Mouse (Mus musculus): Measurements from ENCODE around the gene Omp. TPM values are rescaled to one million over a fixed set of nuclear protein-coding genes. Genes with fewer than 3 reads are reported as not detected.

Omp gene
- 0.10 and 0.29 TPM in 2 replicates for polyA plus RNA-seq (2012; ENCODE audit: low replicate concordance)

GRCm38 (mm10) chr7:98145402-98145801 lies at the start of gene Omp:
Omp (minus strand) TSS chr7:98145502.

GRCm38 (mm10) chr7:98177929-98178559 lies 32.7 kb upstream of the Omp start, which contains the start of gene Capn5:
Capn5 (minus strand) TSS chr7:98178274.

DNA sequence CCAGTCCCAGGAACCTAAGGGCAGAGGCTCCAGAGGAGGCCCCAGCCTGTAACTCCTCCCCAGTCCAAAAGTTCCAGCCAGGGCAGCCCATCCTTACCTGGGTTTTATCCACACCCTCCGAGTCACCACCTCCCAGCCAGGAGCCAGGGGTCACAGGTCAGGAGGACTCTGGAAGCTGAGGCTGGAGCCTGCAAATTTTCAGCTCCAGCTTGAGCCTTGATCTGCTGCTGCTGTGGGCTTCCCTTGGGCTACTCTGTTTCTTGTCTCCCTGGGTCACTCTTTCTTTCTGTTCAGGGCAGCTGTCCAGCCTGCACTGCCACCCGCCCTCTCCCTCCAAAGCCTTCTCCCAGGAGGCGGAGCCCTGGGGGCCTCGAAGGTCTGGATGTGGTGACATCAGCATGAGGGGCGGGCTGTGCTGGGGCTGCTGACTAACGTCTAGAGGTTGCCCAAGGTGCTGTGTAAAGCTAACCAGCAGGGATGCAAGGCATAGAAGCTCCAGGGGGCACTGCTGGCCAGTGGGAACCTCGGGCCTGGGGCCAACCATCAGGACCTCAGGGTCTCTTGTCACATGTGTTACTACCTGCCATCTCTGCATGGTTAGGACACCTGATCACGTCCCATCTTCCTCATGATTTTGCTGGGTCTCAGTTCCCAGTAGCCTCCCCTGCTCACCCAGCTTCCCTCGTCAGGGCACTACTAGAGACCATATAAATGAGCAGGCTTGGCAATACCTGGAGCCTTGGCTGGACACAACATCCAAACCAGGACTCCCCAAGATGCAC lies 25.9 kb downstream of the Omp start, which contains the start of gene Myo7a:
Gene Myo7a (minus strand): TSS at position 346 of the 782 bp plus-strand sequence.

Other genes with a start within 250 kb of the Omp start
- not detected in 2 replicates for gene Gdpd4, start 225.5 kb downstream of the Omp start, polyA plus RNA-seq (2012; ENCODE audit: low replicate concordance)
- 4.7 and 9.2 TPM in 2 replicates for gene Myo7a, start 26.0 kb downstream of the Omp start, polyA plus RNA-seq (2012; ENCODE audit: low replicate concordance)
- 7.3 and 14.3 TPM in 2 replicates for gene Capn5, start 32.8 kb upstream of the Omp start, polyA plus RNA-seq (2012; ENCODE audit: low replicate concordance)
- gene B3gnt6, start 54.0 kb upstream of the Omp start, polyA plus RNA-seq (2012; ENCODE audit: low replicate concordance): 0.08 TPM in 1 of 2 replicates, not detected in the other
- 2.6 and 10.4 TPM in 2 replicates for gene Acer3, start 175.7 kb upstream of the Omp start, polyA plus RNA-seq (2012; ENCODE audit: low replicate concordance)
- gene Tsku, start 215.8 kb upstream of the Omp start, polyA plus RNA-seq (2012; ENCODE audit: low replicate concordance): 1.6 and 2.4 TPM in 2 replicates